Mouse (Mus musculus): Measurements from ENCODE around the gene Scube2.

Gene Scube2

GRCm38 (mm10) chr7:109860162-109860561 is 5.3 kb downstream of the Scube2 start:
- in situ Hi-C loops (cut with MboI; ENCODE audit: low pct_unique_long_range_greater_than_20kb in 1 of 2, low sequenced_read_pairs in 2 of 2, unreplicated experiment in 1 of 2), result no loop called here

- in situ Hi-C loops (cut with MboI; ENCODE audit: low pct_unique_long_range_greater_than_20kb in 1 of 2, low sequenced_read_pairs in 2 of 2, unreplicated experiment in 1 of 2), result no loop called here
Observed at GRCm38 (mm10) chr7:109859354-109859753, 6.1 kb downstream of the Scube2 start.

- in situ Hi-C loops (cut with MboI; ENCODE audit: low pct_unique_long_range_greater_than_20kb in 1 of 2, low sequenced_read_pairs in 2 of 2, unreplicated experiment in 1 of 2), result no loop called here
Observed at GRCm38 (mm10) chr7:109852752-109853212, 12.7 kb downstream of the Scube2 start.

- in situ Hi-C loops (cut with MboI; ENCODE audit: low pct_unique_long_range_greater_than_20kb in 1 of 2, low sequenced_read_pairs in 2 of 2, unreplicated experiment in 1 of 2), result no loop called here
Observed at GRCm38 (mm10) chr7:109852017-109852416, 13.5 kb downstream of the Scube2 start.

- in situ Hi-C loops (cut with MboI; ENCODE audit: low pct_unique_long_range_greater_than_20kb in 1 of 2, low sequenced_read_pairs in 2 of 2, unreplicated experiment in 1 of 2), result no loop called here
Observed at GRCm38 (mm10) chr7:109850531-109850930, 14.9 kb downstream of the Scube2 start.

- in situ Hi-C loops (cut with MboI; ENCODE audit: low pct_unique_long_range_greater_than_20kb in 1 of 2, low sequenced_read_pairs in 2 of 2, unreplicated experiment in 1 of 2), result no loop called here
Observed at GRCm38 (mm10) chr7:109849750-109850434, 15.6 kb downstream of the Scube2 start.

GRCm38 (mm10) chr7:109848867-109849733 is 16.4 kb downstream of the Scube2 start:
- in situ Hi-C loops (cut with MboI; ENCODE audit: low pct_unique_long_range_greater_than_20kb in 1 of 2, low sequenced_read_pairs in 2 of 2, unreplicated experiment in 1 of 2), result no loop called here

- in situ Hi-C loops (cut with MboI; ENCODE audit: low pct_unique_long_range_greater_than_20kb in 1 of 2, low sequenced_read_pairs in 2 of 2, unreplicated experiment in 1 of 2), result no loop called here
Observed at GRCm38 (mm10) chr7:109844100-109844499, 21.4 kb downstream of the Scube2 start.

GRCm38 (mm10) chr7:109841618-109842418 is 23.7 kb downstream of the Scube2 start:
- in situ Hi-C loops (cut with MboI; ENCODE audit: low pct_unique_long_range_greater_than_20kb in 1 of 2, low sequenced_read_pairs in 2 of 2, unreplicated experiment in 1 of 2), result no loop called here

GRCm38 (mm10) chr7:109841031-109841430 is 24.4 kb downstream of the Scube2 start:
- in situ Hi-C loops (cut with MboI; ENCODE audit: low pct_unique_long_range_greater_than_20kb in 1 of 2, low sequenced_read_pairs in 2 of 2, unreplicated experiment in 1 of 2), result no loop called here

GRCm38 (mm10) chr7:109838613-109839012 is 26.9 kb downstream of the Scube2 start:
- in situ Hi-C loops (cut with MboI; ENCODE audit: low pct_unique_long_range_greater_than_20kb in 1 of 2, low sequenced_read_pairs in 2 of 2, unreplicated experiment in 1 of 2), result no loop called here

- in situ Hi-C loops (cut with MboI; ENCODE audit: low pct_unique_long_range_greater_than_20kb in 1 of 2, low sequenced_read_pairs in 2 of 2, unreplicated experiment in 1 of 2), result no loop called here
Observed at GRCm38 (mm10) chr7:109837651-109838050, 27.8 kb downstream of the Scube2 start.

- in situ Hi-C loops (cut with MboI; ENCODE audit: low pct_unique_long_range_greater_than_20kb in 1 of 2, low sequenced_read_pairs in 2 of 2, unreplicated experiment in 1 of 2), result no loop called here
Observed at GRCm38 (mm10) chr7:109834894-109835293, 30.6 kb downstream of the Scube2 start.

GRCm38 (mm10) chr7:109831376-109831775 is 34.1 kb downstream of the Scube2 start:
- in situ Hi-C loops (cut with MboI; ENCODE audit: low pct_unique_long_range_greater_than_20kb in 1 of 2, low sequenced_read_pairs in 2 of 2, unreplicated experiment in 1 of 2), result no loop called here

GRCm38 (mm10) chr7:109826911-109827310 is 38.6 kb downstream of the Scube2 start:
- in situ Hi-C loops (cut with MboI; ENCODE audit: low pct_unique_long_range_greater_than_20kb in 1 of 2, low sequenced_read_pairs in 2 of 2, unreplicated experiment in 1 of 2), result no loop called here

- in situ Hi-C loops (cut with MboI; ENCODE audit: low pct_unique_long_range_greater_than_20kb in 1 of 2, low sequenced_read_pairs in 2 of 2, unreplicated experiment in 1 of 2), result no loop called here
Observed at GRCm38 (mm10) chr7:109825293-109825692, 40.2 kb downstream of the Scube2 start.

GRCm38 (mm10) chr7:109818600-109818999 is 46.9 kb downstream of the Scube2 start:
- in situ Hi-C loops (cut with MboI; ENCODE audit: low pct_unique_long_range_greater_than_20kb in 1 of 2, low sequenced_read_pairs in 2 of 2, unreplicated experiment in 1 of 2), result no loop called here

GRCm38 (mm10) chr7:109817954-109818353 is 47.5 kb downstream of the Scube2 start:
- in situ Hi-C loops (cut with MboI; ENCODE audit: low pct_unique_long_range_greater_than_20kb in 1 of 2, low sequenced_read_pairs in 2 of 2, unreplicated experiment in 1 of 2), result no loop called here

All from mouse embryonic stem cell (cell line).